Mouse (Mus musculus) midbrain, embryonic 14.5 days (tissue): ENCODE measurements around the gene Mtcl1. TPM values are rescaled to one million over a fixed set of nuclear protein-coding genes. Genes with fewer than 3 reads are reported as not detected.

ENCODE experiments used
- ATAC-seq: fragments of 200-750 bp; cut with Nextera tagmentation; 2 replicates; pipeline ENCODE4 v1.8.0; 2017; ENCODE audit warnings: moderate number of reproducible peaks, moderate library complexity; ENCODE audit not compliant: low FRiP score, low TSS enrichment
- DNase-seq: peaks from one replicate; pipeline ENCODE4 v3.0.0-alpha.2; 2015
- H3K27ac ChIP-seq: fragments of 300-500 bp; sonication (generic); replicated peaks from 2 replicates; pipeline ENCODE4 v1.5.1; 2014; ENCODE audit warnings: mild to moderate bottlenecking, low read depth, low read length, moderate library complexity
- H3K27me3 ChIP-seq: fragments of 300-500 bp; sonication (generic); 2 replicates; pipeline ENCODE4 v1.6.1; 2014; ENCODE audit warnings: low read length, control low read depth, mixed read lengths; ENCODE audit not compliant: control insufficient read depth, insufficient read depth
- H3K36me3 ChIP-seq: fragments of 300-500 bp; sonication (generic); 2 replicates; pipeline ENCODE4 v1.6.1; 2014; ENCODE audit warnings: low read length, control low read depth; ENCODE audit not compliant: control insufficient read depth, insufficient read depth
- H3K4me1 ChIP-seq: fragments of 300-500 bp; sonication (generic); 2 replicates; pipeline ENCODE4 v1.6.1; 2014; ENCODE audit warnings: mild to moderate bottlenecking, antibody characterized with exemption, low read length, control low read depth; ENCODE audit not compliant: control insufficient read depth, insufficient read depth
- H3K4me2 ChIP-seq: fragments of 300-500 bp; sonication (generic); 2 replicates; pipeline ENCODE4 v1.6.1; 2014; ENCODE audit warnings: mild to moderate bottlenecking, low read length, moderate library complexity
- H3K4me3 ChIP-seq: fragments of 300-500 bp; sonication (generic); replicated peaks from 2 replicates; pipeline ENCODE4 v1.5.1; 2014; ENCODE audit warnings: low read depth, low read length
- H3K9ac ChIP-seq: fragments of 300-500 bp; sonication (generic); replicated peaks from 2 replicates; pipeline ENCODE4 v1.6.1; 2014; ENCODE audit warnings: mild to moderate bottlenecking, low read length, moderate library complexity
- H3K9me3 ChIP-seq: fragments of 300-500 bp; sonication (generic); 2 replicates; pipeline ENCODE4 v1.6.1; 2016; ENCODE audit warnings: low read length, control low read depth, mixed read lengths; ENCODE audit not compliant: control insufficient read depth
- WGBS: fragments of 180-500 bp; shearing (Covaris S2); extraction: QIAGEN DNeasy Blood & Tissue Kit; methylation state at CpG from one replicate; pipeline ENCODE4 v1.1.7; 2014; 5-methylcytosine and 5-hydroxymethylcytosine counted together
- polyA plus RNA-seq: library from polyadenylated mRNA; unstranded; fragments of >200 nt; fragmentation: Nextera tagmentation; extraction: Ambion mirVana; gene quantifications from 2 replicates; pipeline ENCODE4 v1.2.1, GENCODE M21; 2014

Mtcl1 gene
- polyA plus RNA-seq, 1 experiment from 2014 or later: 36.0 TPM

DNA sequence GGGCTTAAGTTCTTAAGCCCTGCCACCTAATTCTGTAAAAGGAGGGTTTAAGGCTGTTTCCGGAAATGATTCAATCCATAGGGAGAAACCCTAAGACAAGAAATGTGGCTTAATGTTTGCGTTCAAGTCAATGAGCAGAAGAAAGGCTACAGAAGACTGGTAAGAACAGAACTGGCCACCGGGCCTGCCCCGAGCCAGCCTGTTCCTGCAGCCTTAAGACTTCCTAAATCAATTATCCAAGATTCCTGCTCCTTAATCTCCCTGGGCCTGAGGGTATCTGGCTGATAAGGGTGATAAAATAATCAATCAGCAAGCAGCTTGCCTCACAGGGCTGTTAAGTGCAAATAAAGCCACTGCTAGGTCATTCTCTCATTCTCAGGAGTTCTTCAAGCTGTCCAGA, 31.8 kb downstream of the Mtcl1 start:
- Histone ChIP-seq H3K27ac (peak overlapping the region; percentile 72), H3K4me1 (peaks cover 26% of the 10 kb centered on the region), H3K9me3 (no peaks in the 10 kb centered on the region), H3K27me3 (no peaks in the 10 kb centered on the region), H3K4me3 (no peak overlapping the region), H3K9ac (no peak overlapping the region), H3K4me2 (peak overlapping the region; percentile 42; the same call in 1 of the 2 replicates), H3K36me3 (no peaks in the 10 kb centered on the region)
- ATAC-seq (0 out of 2 replicates have a peak, but pooled peaks have one; percentile 3), DNase-seq (no peak)
- 29% methylated on average over 4 of the region's 4 CpGs for WGBS

GRCm38 (mm10) chr17:66417329-66417728, 32.2 kb downstream of the Mtcl1 start:
- 0 out of 2 replicates have a peak overlapping the region, but pooled peaks have one; percentile 21 for H3K9ac ChIP-seq

DNA sequence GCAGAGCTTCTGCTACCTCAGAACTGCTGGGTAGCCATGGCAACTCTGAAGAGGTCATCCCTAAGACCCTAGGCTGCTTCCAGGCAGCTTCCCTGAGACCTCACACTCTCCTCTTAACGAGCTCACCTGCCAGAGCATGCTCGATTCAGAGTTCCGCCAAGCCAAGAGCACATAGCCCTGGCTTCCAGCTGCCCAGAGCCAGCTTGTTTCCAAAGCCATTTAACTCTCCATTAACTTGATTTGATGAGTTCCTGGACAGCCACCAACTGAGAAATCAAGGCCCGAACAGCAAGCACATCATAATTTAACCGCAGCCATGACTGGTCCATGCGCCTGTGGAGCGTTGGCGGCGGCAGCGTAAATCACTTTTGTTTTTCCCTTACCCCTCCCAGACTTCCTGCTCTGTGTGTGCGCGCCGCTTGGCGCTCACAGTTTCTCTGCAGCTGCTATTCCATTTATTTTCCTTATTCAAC, 32.7 kb downstream of the Mtcl1 start:
- Histone ChIP-seq H3K4me1 (peaks cover 34% of the 10 kb centered on the region), H3K27me3 (no peaks in the 10 kb centered on the region), H3K9me3 (no peaks in the 10 kb centered on the region), H3K9ac (0 out of 2 replicates have a peak overlapping the region, but pooled peaks have one; percentile 21), H3K27ac (peak overlapping the region; percentile 72), H3K36me3 (no peaks in the 10 kb centered on the region), H3K4me2 (peak overlapping the region; percentile 42), H3K4me3 (no peak overlapping the region)
- peak; percentile 73 for DNase-seq
- WGBS: 32% methylated on average over 14 of the region's 14 CpGs
- ATAC-seq: peak; percentile 57

More at GRCm38 (mm10) chr17:66417329-66417728, 32.2 kb downstream of the Mtcl1 start:
- Histone ChIP-seq H3K4me1 (peaks cover 30% of the 10 kb centered on the region), H3K4me3 (no peak overlapping the region), H3K27me3 (no peaks in the 10 kb centered on the region), H3K4me2 (peak overlapping the region; percentile 42), H3K36me3 (no peaks in the 10 kb centered on the region), H3K9me3 (no peaks in the 10 kb centered on the region), H3K27ac (peak overlapping the region; percentile 72)
- ATAC-seq (peak; percentile 40), DNase-seq (no peak)
- 41% methylated on average over 5 of the region's 5 CpGs for WGBS

DNA sequence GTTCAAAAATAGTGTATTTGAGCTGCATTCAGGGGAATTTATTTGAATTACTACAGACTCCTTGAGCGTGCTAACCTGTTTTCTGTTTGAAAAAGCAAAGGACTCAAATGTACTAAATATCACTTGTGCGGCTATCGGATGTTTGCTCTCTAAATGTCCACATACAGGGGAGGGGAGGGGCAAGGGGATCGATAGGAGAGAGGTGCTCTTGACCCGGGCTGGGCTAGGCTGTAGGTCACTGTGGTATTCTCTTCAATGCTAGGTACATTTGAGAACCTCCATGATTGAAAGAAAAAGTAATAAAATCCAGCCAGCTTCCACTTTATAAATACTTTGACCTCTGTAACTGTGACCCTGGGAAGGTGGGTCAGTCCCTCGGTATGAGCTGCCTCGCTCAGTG, 33.1 kb downstream of the Mtcl1 start:
- no peak overlapping the region for H3K9ac ChIP-seq
- ATAC-seq (no peak), DNase-seq (no peak)
- no peaks in the 10 kb centered on the region for H3K36me3 ChIP-seq
- H3K9me3 ChIP-seq: no peaks in the 10 kb centered on the region
- 56% methylated on average over 7 of the region's 7 CpGs for WGBS
- H3K27me3 ChIP-seq: no peaks in the 10 kb centered on the region
- H3K27ac ChIP-seq: peak overlapping the region; percentile 72
- peak overlapping the region; percentile 42 for H3K4me2 ChIP-seq
- no peak overlapping the region for H3K4me3 ChIP-seq
- peaks cover 39% of the 10 kb centered on the region for H3K4me1 ChIP-seq

GRCm38 (mm10) chr17:66414331-66414730, 35.2 kb downstream of the Mtcl1 start:
- 89% methylated on average over 1 of the region's 1 CpGs for WGBS
- no peak for DNase-seq
- no peak overlapping the region for H3K4me3 ChIP-seq

GRCm38 (mm10) chr17:66412155-66412970, 37.2 kb downstream of the Mtcl1 start:
- WGBS: 10% methylated on average over 12 of the region's 12 CpGs
- H3K36me3 ChIP-seq: no peaks in the 10 kb centered on the region; the same call in 1 of the 2 replicates
- ATAC-seq: peak; percentile 29; the same call in 1 of the 2 replicates
- no peak overlapping the region for H3K4me3 ChIP-seq
- H3K9ac ChIP-seq: no peak overlapping the region
- peak; percentile 46 for DNase-seq
- H3K27ac ChIP-seq: peak overlapping the region; percentile 53
- no peak overlapping the region for H3K4me2 ChIP-seq
- no peaks in the 10 kb centered on the region for H3K9me3 ChIP-seq
- H3K27me3 ChIP-seq: no peaks in the 10 kb centered on the region
- H3K4me1 ChIP-seq: peaks cover 31% of the 10 kb centered on the region

More at GRCm38 (mm10) chr17:66414331-66414730, 35.2 kb downstream of the Mtcl1 start:
- Histone ChIP-seq H3K4me1 (peaks cover 40% of the 10 kb centered on the region), H3K9ac (no peak overlapping the region), H3K9me3 (no peaks in the 10 kb centered on the region), H3K36me3 (no peaks in the 10 kb centered on the region; the same call in 1 of the 2 replicates), H3K27me3 (no peaks in the 10 kb centered on the region), H3K4me2 (no peak overlapping the region), H3K27ac (no peak overlapping the region)
- ATAC-seq: no peak

DNA sequence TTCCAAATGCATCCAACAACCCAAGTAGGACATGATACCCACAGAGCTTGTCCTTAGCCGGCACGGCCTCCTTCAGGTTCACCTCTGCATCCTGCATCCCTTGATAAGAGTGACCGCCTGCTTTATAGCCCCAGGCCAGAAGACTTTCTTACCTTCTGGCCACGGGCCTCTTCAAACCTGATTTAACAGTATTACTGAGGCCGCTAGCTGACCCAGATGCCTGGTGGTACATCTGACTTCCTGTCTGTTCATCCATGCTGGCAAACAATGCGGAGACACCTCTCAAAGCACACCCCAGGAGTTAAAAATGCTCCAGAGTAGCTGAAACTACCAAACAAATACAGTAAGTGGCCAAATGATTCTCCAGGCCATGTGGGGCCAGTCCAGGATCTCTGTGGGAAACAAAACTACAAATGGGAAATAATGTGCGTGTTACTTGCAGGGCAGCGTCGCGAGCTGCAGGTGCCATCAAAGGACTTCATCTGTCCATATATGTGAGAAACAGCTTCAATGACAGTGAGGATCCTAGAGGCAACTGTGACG, 38.6 kb downstream of the Mtcl1 start:
- H3K4me1 ChIP-seq: peaks cover 28% of the 10 kb centered on the region
- no peak overlapping the region for H3K4me2 ChIP-seq
- 81% methylated on average over 11 of the region's 11 CpGs for WGBS
- no peak overlapping the region for H3K9ac ChIP-seq
- H3K27me3 ChIP-seq: no peaks in the 10 kb centered on the region
- DNase-seq: no peak
- no peak overlapping the region for H3K27ac ChIP-seq
- H3K9me3 ChIP-seq: no peaks in the 10 kb centered on the region
- no peaks in the 10 kb centered on the region; the same call in 1 of the 2 replicates for H3K36me3 ChIP-seq
- H3K4me3 ChIP-seq: no peak overlapping the region
- ATAC-seq: no peak

GRCm38 (mm10) chr17:66409070-66409605, 40.4 kb downstream of the Mtcl1 start:
- Histone ChIP-seq H3K36me3 (no peaks in the 10 kb centered on the region; the same call in 1 of the 2 replicates), H3K4me3 (no peak overlapping the region), H3K9ac (no peak overlapping the region), H3K4me2 (no peak overlapping the region), H3K27ac (no peak overlapping the region), H3K27me3 (no peaks in the 10 kb centered on the region), H3K9me3 (no peaks in the 10 kb centered on the region), H3K4me1 (peaks cover 37% of the 10 kb centered on the region)
- ATAC-seq (no peak), DNase-seq (no peak)
- 87% methylated on average over 9 of the region's 9 CpGs for WGBS
